Mouse (Mus musculus): ENCODE measurements at regions not wholly inside any gene's neighbourhood (a gene's known extent, or its start where the extent isn't known, plus 50 kb on each side); places are given as distances from the start of the nearest gene placed in this dataset.

DNA sequence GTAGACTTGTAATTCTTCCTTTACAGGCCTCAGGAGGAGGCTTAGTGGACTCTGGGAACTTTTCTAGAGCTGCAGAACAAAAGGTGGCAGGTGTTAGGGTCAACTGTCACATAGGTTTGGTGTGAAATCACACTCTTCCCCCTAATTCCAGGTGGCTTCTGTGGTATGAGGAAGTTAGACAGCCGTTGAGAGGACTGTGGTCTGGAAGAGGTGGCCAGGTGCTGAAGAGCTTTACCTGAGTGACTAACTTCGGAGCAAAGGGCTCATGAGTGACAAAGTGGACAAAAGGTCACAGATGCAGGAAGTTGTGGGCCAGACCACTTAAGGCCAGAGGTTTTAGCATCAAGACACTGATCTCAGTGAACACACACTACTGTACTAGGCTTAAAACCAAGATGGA, 209.1 kb upstream of the Nr2f2 start:
- H3K27me3 ChIP-seq (replicated peaks; ENCODE audit: control insufficient read depth, insufficient read depth, low read length), result no peaks in the 10 kb centered on the region
- H3K4me2 ChIP-seq (replicated peaks; ENCODE audit: low read depth), result no peak overlapping the region
- H3K4me1 ChIP-seq (replicated peaks; ENCODE audit: control insufficient read depth, insufficient read depth, low read length), result no peaks in the 10 kb centered on the region
- H3K9me3 ChIP-seq (ENCODE audit: control insufficient read depth), result no peaks in the 10 kb centered on the region
- no peak for TF ChIP-seq CTCF (IDR thresholded peaks at IDR 0.05; ENCODE audit: low read depth)
- ATAC-seq, result no peak
- 52% methylated on average over 2 of the region's 2 CpGs for WGBS
- H3K36me3 ChIP-seq (ENCODE audit: control insufficient read depth, insufficient read depth), result no peaks in the 10 kb centered on the region
- H3K4me3 ChIP-seq (ENCODE audit: low read depth, low read length), result no peak overlapping the region
- no peak overlapping the region for H3K9ac ChIP-seq (ENCODE audit: low read depth, low read length)
- H3K27ac ChIP-seq (ENCODE audit: low read depth, low read length), result no peak overlapping the region

DNA sequence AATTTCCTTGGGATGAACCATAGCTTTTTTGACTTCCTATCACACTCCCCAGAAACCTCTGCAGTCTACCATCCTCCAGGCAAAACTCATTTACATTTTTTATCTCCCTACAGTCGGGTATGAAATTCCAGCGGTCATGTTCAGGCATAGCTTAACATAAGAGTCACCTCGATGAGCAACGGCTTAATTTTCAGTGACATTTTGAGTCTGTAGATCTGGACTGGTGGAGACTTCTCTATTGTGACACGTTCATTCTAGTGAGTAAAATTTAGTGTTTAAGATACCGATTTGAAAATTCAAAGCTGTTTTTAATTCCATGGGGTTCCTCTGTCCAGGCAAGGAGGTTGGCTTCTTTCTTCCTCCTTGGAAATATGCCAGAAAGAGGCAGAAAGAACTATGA, 207.7 kb upstream of the Nr2f2 start:
- H3K4me3 ChIP-seq (ENCODE audit: low read depth, low read length), result no peak overlapping the region
- WGBS, result 82% methylated on average over 6 of the region's 6 CpGs

DNA sequence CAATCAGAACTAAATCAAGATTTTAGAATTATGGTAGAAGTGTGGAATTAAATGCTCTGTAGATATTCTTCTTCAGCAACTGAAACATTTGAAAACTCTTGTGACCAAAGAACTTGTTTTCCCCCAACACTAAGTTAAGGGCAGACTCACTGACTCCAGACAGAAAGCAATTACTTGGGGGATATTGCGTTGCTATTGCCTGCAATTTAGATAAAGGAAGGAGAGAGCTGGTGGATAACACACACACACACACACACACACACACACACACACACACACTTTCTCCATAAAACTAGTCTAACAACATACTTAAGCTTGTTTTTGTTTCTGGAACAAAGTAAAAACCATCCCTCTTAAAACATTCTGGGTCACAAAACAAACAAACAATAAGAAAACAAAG, 198.5 kb upstream of the Nr2f2 start:
- no peak for ATAC-seq
- WGBS, result 25% methylated on average over 1 of the region's 1 CpGs
- H3K4me3 ChIP-seq (ENCODE audit: low read depth, low read length), result no peak overlapping the region
- no peak overlapping the region for H3K9ac ChIP-seq (ENCODE audit: low read depth, low read length)
- no peaks in the 10 kb centered on the region for H3K9me3 ChIP-seq (ENCODE audit: control insufficient read depth)
- no peak for TF ChIP-seq CTCF (IDR thresholded peaks at IDR 0.05; ENCODE audit: low read depth)
- no peaks in the 10 kb centered on the region; the same call in 1 of the 2 replicates for H3K4me1 ChIP-seq (replicated peaks; ENCODE audit: control insufficient read depth, insufficient read depth, low read length)
- no peaks in the 10 kb centered on the region for H3K36me3 ChIP-seq (ENCODE audit: control insufficient read depth, insufficient read depth)
- H3K4me2 ChIP-seq (replicated peaks; ENCODE audit: low read depth), result no peak overlapping the region
- H3K27ac ChIP-seq (ENCODE audit: low read depth, low read length), result no peak overlapping the region
- 0 out of 2 replicates have a peak, but pooled peaks cover 3% of the 10 kb centered on the region for H3K27me3 ChIP-seq (replicated peaks; ENCODE audit: control insufficient read depth, insufficient read depth, low read length)

More for the DNA sequence above, 207.7 kb upstream of the Nr2f2 start:
- H3K9ac ChIP-seq (ENCODE audit: low read depth, low read length), result no peak overlapping the region
- H3K36me3 ChIP-seq (ENCODE audit: control insufficient read depth, insufficient read depth), result no peaks in the 10 kb centered on the region
- H3K27ac ChIP-seq (ENCODE audit: low read depth, low read length), result no peak overlapping the region
- no peak for ATAC-seq
- no peaks in the 10 kb centered on the region for H3K9me3 ChIP-seq (ENCODE audit: control insufficient read depth)
- H3K27me3 ChIP-seq (replicated peaks; ENCODE audit: control insufficient read depth, insufficient read depth, low read length), result no peaks in the 10 kb centered on the region
- H3K4me2 ChIP-seq (replicated peaks; ENCODE audit: low read depth), result no peak overlapping the region
- TF ChIP-seq CTCF (IDR thresholded peaks at IDR 0.05; ENCODE audit: low read depth), result no peak
- H3K4me1 ChIP-seq (replicated peaks; ENCODE audit: control insufficient read depth, insufficient read depth, low read length), result no peaks in the 10 kb centered on the region

DNA sequence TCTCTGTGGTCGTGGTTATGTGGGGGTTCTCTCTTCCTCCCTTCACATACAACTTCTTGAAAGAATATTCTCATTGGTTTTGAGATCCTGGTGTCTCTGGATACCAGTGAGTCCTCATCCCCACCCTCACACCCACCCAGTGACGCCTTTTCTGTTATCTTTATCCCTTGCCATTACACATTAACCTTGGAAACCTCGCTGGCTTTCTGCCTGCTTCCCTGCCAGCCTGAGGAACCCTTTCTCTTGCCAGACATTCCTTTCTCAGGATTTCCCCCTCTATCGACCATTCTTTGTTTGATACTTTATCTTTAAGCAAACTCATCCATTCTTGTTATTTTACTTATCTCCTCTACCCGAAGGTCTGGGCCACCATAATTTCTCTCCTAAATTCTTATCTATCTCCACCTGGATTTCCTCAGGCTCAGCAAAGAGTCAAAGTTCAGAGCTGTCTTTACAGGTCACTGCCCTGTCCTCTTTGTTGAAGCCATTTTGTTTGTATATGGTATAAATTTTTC, 182.5 kb upstream of the Nr2f2 start:
- Histone ChIP-seq H3K9me3 (ENCODE audit: control insufficient read depth) (no peaks in the 10 kb centered on the region), H3K27me3 (replicated peaks; ENCODE audit: control insufficient read depth, insufficient read depth, low read length) (no peaks in the 10 kb centered on the region), H3K27ac (ENCODE audit: low read depth, low read length) (no peak overlapping the region), H3K36me3 (ENCODE audit: control insufficient read depth, insufficient read depth) (no peaks in the 10 kb centered on the region), H3K4me3 (ENCODE audit: low read depth, low read length) (no peak overlapping the region), H3K4me2 (replicated peaks; ENCODE audit: low read depth) (no peak overlapping the region), H3K9ac (ENCODE audit: low read depth, low read length) (no peak overlapping the region), H3K4me1 (replicated peaks; ENCODE audit: control insufficient read depth, insufficient read depth, low read length) (no peaks in the 10 kb centered on the region)
- WGBS, result 27% methylated on average over 5 of the region's 5 CpGs
- no peak for ATAC-seq
- no peak for TF ChIP-seq CTCF (IDR thresholded peaks at IDR 0.05; ENCODE audit: low read depth)

DNA sequence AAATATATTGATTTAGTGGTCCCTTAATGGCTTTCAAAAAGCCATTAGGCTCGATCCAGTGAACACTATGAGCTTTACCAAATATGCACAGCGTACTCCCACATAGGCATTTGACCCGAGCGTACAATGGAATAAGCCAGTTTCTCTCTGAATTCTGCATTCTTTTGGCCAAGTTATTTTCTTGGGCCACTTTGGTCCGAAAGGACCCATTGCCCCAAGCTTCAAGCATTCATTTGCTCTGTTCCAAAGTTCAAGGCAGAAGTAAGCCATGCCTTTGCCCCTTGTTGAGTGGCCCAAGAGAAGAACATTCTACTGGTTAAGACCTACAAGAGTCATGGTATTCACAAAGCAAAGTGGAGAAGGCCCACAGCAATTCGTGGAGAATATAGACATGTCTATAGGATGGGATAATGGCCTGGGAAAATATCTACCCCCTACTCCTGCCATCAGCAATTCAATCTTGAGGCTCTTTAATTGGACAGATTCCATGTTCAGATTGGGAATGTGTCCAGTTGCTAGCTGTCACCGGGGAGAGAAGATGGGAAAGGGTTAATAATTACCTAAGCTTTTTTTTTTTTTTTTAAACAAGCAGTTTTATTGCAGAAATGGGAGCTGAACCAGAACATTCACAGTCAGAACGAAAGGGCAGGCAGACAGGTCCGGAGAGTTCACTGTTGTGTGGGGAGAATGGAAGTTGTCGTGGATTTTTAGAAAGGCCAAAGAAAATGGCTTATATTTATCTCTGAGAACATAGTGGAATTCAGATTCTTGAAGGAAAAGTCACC, 175.5 kb upstream of the Nr2f2 start:
- Histone ChIP-seq H3K27me3 (replicated peaks; ENCODE audit: control insufficient read depth, insufficient read depth, low read length) (no peaks in the 10 kb centered on the region), H3K9ac (ENCODE audit: low read depth, low read length) (no peak overlapping the region), H3K36me3 (ENCODE audit: control insufficient read depth, insufficient read depth) (no peaks in the 10 kb centered on the region), H3K9me3 (ENCODE audit: control insufficient read depth) (no peaks in the 10 kb centered on the region), H3K4me3 (ENCODE audit: low read depth, low read length) (no peak overlapping the region), H3K27ac (ENCODE audit: low read depth, low read length) (no peak overlapping the region), H3K4me1 (replicated peaks; ENCODE audit: control insufficient read depth, insufficient read depth, low read length) (no peaks in the 10 kb centered on the region), H3K4me2 (replicated peaks; ENCODE audit: low read depth) (no peak overlapping the region)
- ATAC-seq, result no peak
- no peak for TF ChIP-seq CTCF (IDR thresholded peaks at IDR 0.05; ENCODE audit: low read depth)
- WGBS, result 69% methylated on average over 10 of the region's 10 CpGs

DNA sequence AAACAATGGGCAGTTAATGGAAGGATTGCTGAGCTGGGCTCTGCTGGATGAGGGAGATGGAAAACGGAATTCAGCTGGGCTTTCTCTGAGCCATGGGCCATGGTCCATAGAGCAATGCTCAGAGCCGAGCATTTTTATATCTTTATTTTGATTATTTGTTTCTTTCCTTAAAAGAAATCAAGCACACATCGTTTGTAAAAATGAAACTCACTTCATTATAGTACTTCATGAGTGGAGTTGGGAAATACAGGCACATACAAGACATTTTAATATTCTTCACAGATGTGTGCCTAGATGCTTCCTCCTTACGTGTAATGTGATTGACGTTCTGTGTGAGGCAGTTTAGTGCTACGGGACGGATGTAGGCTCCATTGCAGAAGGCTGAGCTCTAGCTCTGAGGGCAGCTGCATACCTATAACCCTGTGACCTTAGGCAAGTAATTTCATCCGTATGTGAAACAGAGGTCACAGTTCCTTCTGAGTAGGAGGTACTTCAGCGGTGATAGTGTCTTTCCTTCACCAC, 172.6 kb upstream of the Nr2f2 start:
- no peak overlapping the region for H3K4me2 ChIP-seq (replicated peaks; ENCODE audit: low read depth)
- H3K36me3 ChIP-seq (ENCODE audit: control insufficient read depth, insufficient read depth), result no peaks in the 10 kb centered on the region
- H3K4me3 ChIP-seq (ENCODE audit: low read depth, low read length), result no peak overlapping the region
- H3K9ac ChIP-seq (ENCODE audit: low read depth, low read length), result no peak overlapping the region
- H3K27ac ChIP-seq (ENCODE audit: low read depth, low read length), result no peak overlapping the region
- no peak for TF ChIP-seq CTCF (IDR thresholded peaks at IDR 0.05; ENCODE audit: low read depth)
- WGBS, result 81% methylated on average over 9 of the region's 9 CpGs
- H3K27me3 ChIP-seq (replicated peaks; ENCODE audit: control insufficient read depth, insufficient read depth, low read length), result no peaks in the 10 kb centered on the region
- no peaks in the 10 kb centered on the region for H3K9me3 ChIP-seq (ENCODE audit: control insufficient read depth)
- no peaks in the 10 kb centered on the region for H3K4me1 ChIP-seq (replicated peaks; ENCODE audit: control insufficient read depth, insufficient read depth, low read length)
- ATAC-seq, result no peak

All from intestine, postnatal 0 days (tissue).